Mouse (Mus musculus): ENCODE results near the gene Npr1.

DNA sequence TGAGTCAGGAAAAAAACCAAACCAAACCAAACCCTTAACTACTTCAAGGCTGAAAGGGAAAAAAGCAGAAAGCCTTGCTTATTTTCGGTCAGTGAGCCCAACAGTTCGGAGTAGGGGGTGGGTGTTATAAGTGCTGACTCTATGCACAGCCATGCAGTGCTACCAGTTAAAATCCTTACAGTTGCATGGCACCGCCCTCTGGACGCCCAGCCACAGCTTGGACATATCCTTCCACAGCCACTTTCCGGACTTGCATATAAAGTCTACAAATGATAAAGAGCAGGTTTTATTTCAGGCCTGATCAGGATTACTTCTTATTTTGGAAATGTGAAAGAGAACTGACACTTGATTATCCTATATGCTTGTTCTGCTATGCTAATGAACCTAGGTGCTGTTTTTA lies 39.5 kb upstream of the Npr1 start:
- TF ChIP-seq POLR2A (IDR thresholded peaks at IDR 0.05; ENCODE audit: insufficient read depth, low read length) (no peak), CTCF (IDR thresholded peaks at IDR 0.05; ENCODE audit: low read depth, low read length) (no peak)

Data from ES-Bruce4 (cell line).